Mouse (Mus musculus) T-cell, adult 2 months (primary cell): Measurements from ENCODE around the gene Cfap73.

Experiments used
- DNase-seq: peaks from one replicate; pipeline ENCODE4 v3.0.0; 2022; ENCODE audit warnings: low spot score

Cfap73 gene

DNA sequence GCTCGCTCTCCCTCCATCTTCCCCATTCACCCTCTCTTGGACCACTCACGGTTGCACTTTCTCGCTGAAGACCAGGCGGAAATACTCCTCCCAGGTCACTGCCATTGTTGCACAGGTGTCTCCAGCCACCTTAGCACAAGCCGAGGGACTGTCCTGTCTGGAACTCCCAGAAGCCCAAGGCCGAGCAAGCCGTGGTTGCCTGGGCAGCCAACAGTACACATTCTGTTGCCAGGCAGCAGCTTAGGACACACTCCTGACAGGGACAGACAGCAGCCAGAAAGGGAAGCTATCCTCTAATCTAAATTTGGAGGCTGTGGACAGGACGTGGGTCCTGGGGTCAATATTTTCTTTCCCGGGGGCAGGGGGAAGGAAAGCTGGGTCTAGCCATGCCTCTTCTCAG lies at the start of gene Cfap73:
Cfap73 (minus strand) TSS at position 105 of the 400 bp plus-strand sequence.
- no peak for DNase-seq

DNA sequence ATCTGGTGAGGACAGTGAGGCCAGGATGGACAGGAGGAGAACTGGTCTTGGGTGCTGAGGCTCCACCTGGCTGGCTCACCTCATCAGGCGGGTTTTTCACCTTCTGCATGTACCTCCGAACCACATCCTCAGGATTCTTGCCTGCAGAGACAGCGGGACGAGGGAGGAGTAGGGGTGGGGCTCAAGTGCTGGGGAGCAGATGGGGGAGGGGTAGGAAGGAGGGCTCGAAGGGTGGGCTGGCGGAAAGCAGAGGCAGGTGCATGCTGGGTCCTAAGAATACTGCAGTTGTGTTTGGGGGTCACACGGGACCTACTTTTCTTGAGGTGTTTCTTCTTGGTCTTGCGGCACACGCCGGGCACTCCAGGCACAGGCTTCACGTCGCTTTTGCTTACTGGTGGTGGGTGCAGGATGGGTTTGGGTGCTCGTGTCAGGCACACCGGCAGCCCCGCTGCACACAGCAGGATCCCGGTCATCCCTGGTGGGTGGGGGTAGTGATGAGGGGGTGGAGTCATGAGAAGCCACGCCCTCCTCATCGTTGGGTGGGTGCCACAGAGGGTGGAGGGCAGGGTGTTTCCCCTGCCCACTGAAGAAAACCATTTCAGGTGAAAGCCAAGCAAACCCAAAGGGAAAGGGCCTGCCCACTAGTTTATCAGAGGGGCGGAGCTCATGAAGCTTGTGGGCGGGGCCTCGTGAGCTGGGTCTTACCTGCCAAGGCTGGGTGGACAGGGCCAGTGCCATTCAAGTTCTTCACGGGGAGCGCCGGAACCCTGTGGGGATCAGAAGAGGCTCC lies 49.1 kb upstream of the Cfap73 start:
- no peak for DNase-seq

DNA sequence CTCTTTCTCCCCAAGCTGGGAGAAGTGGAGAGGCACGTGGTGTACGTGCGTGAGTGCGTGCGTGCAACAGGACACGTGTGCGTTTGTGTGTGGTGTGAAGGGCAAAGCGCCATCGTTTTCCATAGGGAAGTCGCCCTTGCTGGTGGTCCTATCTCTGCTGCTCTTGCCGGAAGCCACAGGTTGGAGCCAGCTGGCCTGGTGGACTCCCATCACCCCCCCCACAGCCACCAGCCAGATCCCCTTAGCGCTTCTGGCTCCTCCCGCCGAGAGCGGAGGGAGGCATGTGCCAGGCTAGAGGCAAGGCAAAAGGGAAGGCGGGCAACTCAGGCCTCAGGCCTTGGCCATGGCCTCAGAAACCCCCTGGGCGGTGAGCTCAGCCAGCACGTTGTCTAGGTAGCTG lies 46.9 kb upstream of the Cfap73 start:
- no peak for DNase-seq

DNA sequence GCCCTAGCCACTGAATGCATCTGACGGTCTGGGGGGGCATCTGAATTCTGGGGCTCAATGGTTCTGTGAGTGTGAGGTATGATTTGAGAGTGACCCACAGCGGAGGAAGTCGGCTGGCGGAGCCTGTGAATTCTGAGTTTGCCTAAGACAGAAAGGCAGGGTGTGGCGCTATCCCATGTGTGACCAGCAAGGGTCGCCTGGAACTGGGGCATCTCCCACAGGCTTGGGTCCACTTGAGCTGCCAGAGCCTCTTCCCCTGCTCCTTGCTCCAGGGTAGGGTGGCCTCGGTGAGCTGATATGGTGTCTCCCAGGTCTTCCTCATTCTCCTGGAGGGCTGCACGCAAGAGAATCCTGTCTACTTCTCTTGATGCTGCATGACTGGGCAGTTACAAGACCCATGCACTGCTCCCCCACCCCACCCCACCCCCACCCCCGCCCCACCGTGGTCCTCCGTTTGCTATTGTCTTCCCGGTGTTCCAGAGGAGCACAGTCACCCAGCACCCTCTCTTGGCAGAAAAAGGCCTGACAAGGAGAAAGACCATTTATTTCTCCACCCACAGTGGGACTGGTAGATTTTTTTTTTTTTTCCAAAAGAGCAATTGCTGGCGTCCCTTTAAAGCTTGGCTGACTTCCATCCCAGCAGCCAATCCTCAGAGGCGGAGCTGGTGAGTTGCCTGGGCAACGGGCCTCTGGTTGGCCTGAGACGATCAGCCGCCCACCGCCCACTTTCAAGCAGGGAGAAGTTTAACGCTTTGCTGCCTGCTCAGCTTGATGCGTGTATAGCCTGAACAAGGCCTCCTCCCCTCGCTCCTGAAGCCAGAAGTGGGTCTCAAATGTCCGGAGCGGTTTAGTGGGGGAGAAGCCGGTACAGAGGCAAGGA lies 45.9 kb upstream of the Cfap73 start:
- peak; percentile 60 for DNase-seq

DNA sequence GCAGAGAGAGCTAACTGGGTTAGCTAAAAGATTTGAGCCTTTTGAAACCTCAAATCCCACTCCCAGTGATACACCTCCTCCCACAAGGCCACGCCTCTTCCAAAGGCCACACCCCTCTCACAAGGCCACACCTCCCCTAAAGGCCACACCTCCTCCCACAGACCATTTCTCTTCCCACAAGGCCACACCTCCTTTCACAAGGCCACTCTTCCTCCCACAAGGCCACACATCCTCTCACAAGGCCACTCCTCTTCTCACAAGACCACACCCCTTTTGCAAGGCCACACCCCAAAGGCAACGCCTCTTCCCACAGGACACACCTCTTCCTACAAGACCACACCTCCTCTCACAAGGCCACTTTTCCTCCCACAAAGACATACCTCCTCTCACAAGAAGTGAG lies 43.5 kb upstream of the Cfap73 start:
- DNase-seq, result peak; percentile 77

DNA sequence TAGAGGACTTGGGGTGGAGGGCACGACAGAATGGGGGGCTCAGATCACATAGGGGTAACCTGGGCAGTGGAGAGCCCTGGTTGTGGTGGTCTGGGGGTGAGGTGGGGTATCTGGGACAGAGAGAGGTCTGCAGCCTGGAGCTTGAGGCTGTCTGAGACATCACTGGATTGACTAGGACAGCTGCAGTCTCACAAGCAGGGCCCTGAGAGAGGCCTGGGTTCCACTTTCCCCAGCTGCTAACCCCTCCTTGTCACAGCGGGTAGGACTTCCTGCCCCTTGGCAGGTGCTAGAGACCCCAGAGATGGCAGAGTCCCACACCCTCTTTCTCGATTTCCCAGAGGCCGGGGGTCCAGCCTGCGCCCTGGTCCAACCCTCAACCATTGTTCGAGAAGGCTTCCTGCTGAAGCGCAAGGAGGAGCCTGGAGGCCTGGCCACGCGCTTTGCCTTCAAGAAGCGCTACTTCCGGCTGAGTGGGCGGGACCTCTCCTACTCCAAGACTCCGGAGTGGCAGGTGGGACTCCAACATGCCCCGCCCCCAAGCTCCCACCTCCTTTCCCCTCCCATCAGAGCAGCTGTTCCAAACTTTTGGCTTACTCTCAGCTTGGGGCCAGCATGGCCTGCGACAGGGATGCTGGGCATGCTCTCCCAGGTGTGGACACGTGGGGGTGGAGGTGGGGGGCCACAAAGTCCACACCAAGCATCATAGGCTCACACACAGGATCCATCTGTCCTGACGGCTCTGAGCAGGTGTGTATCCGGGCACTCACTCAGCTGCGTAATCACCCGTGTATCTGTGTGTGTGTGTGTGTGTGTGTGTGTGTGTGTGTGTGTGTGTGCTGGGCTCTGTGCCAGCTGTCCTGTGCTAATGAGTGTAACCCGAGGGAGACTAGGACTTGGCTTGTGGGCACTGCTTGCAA lies 40.5 kb upstream of the Cfap73 start:
- peak; percentile 35 for DNase-seq

DNA sequence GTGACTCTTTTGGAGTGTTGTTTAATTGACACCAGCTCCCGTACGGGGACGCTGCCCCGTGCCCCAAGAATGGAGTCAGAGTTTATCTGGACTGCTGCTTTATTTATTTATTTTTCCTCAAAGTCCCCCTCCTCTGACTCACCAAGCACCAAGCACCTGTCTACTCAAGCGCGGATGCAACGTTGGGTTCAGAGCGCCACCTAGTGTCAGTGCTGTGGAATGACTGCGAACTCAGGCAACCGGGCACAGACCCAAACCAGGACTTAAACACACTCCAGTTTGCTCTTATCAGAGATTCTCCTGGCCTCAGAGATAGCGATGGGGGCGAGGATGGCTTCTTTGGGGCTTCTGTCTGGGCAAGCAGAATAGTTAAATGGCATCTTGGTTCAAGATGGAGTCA lies 39.6 kb upstream of the Cfap73 start:
- peak; percentile 79 for DNase-seq

DNA sequence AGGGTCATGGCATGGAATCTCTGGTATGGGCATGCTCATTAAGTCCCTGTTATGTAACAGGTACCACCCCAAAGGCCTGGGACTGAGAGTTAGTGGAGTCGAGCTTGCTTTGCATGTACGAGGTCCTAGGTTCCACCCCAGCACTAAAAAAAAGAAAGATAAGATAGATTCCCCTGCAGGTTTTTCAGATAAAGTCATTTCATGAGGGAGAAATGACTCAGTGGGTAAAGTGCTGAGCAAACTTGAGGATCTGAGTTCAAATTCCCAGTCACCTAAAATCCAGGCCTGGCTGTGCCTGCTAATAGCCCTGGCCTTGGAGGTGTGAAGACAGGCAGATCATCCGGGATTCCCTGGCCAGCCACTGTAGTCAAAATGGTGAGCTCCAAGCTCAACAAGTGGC lies 37.8 kb upstream of the Cfap73 start:
- DNase-seq, result no peak

DNA sequence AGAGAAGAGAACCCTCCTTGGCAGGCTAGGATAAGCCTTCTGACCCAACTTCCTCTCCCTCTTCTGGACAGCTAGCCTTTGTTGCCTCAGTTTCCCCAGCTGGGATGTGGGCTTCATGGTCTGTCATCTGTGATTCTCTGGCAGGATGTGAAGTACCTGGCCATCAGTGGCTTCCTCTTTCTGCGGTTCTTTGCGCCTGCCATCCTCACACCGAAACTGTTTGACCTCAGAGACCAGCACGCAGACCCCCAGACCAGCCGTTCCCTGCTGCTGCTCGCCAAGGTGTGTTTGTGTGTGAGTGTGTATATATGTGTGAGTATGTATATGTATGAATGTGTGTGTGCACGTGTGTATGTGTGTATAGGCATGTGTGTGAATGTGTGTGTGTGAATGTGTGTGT lies 36.1 kb upstream of the Cfap73 start:
- DNase-seq, result no peak

DNA sequence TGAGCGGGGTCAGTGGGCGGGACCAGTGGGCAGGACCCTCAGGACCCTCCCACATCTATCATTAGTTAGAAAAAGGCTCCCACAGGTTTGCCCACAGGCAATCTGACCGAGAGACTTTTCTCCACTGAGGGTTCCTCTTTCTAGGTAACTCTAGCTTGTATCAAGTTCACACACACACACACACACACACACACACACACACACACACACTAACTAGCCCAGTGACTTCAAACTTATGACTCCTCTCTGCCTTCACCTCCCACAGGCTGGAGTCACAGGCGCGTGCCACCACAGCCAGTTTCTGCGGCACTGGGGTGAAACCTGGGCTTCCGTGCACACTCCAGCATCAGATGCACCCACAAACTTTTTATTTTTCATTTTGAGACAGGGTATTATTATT lies 34.7 kb upstream of the Cfap73 start:
- no peak for DNase-seq

DNA sequence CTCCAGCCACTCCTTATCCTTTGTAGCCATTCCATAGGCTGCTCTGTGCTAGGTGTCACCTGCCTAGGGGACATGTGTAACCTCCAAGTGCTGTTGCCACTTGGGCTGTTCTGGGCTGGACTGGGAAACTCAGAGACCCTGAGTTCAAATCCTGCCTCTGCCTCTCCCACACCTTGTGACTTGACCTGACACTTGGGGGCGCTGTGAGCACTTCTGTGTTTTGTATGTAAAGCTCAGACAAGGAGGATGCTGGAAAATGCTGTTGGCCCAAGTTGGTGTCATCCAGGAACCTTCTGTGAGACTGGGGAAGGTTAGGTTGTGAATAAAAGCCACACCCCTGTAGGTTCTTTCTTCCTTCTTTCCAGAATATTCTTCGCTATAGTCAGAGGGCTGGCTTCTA lies 30.9 kb upstream of the Cfap73 start:
- DNase-seq, result no peak

DNA sequence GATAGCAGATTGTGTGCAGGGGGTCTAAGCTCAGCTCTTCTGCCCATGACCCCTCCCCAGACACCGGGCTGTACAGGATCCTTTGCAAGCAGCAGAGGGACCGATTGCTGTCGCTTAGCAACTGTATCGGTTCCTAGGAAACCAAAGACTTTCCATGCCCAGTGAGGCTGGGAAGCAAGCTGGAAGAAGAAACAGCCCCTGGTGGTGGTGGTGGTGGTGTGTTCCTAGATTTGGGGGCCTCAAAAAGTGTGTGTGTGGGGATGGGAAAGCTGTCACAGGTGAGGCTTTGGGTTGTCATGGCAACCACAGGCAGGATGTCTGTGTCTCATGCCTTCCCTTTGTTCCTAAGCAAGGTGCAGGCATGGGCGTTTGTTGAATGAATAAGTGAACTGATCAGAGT lies 26.8 kb upstream of the Cfap73 start:
- DNase-seq, result no peak

DNA sequence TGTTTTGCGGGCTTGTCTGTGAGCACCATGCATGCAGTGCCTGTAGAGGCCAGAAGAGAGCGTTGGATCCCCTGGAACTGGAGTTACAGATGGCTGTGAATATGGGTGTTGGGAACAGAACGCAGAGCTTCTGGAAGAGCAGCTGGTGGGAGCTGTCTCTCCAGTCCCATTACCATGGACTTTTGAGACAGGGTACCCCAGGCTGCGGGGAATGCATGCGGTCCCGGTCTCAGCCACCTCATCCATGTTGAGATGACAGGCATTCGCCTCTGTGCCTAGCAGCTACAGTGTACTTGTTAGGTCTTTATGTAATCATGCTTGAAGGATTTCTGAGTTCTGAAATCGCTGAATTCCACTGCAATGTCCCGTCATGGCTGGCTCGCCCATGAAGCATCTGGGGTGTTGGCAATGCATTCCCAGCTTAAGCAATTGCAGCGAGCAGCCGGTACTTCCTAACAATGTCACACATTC lies 22.3 kb upstream of the Cfap73 start:
- no peak for DNase-seq

DNA sequence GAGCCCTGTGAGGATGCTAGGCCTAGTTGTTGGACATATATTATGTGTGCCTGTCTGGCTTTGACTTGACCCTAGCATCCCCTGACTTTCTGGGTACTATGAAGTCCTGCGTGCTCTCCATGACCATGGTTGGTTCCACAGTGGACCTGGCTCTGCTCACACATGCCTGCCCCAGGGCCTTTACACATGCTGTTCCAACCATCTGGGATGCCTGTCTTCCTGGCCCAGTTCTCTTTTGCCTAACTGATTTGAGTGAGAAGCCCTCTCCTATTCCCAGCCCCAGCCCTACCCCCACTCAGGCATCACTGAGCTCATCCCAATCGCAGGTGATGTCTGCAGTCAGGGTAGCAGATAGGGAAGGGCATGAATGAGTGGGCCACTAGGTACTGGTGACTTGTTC lies 19.8 kb upstream of the Cfap73 start:
- no peak for DNase-seq

DNA sequence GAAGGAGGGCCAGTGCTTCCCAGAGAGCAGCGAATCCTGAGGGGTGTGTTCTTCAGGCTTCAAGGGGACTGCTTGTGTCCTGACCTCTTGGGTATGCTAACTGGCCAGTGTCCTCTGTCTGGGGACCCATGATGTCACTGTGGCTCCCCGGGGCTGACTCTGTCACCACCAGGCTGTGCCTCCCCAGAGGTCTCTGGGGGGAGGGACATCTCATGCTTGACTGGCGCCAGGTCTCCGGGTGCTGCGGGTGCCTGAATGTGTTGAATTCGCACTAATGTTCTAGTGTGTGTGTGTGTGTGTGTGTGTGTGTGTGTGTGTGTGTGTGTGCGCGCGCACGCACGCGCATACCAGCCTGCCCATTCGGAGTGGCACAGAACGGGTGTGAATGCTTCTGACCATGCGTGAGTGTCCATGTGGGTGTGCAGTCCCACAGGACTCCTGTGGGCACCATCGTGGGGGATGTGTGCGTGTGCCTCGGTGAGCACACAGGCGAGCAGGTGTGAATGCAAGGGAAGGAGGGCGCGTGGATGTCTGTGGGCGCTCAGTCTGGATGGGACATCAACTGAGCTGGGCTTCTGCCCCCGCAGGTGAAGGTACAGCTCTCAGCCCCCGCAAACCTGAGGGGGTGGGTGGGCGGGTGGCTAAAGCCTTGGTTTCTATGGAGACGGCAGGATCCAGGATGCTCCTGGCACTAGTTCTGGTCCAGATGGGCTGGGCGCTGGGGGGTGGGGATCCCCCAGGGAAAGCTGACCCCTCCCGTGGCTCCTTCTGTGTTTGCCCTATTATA lies 19.1 kb upstream of the Cfap73 start:
- no peak for DNase-seq

DNA sequence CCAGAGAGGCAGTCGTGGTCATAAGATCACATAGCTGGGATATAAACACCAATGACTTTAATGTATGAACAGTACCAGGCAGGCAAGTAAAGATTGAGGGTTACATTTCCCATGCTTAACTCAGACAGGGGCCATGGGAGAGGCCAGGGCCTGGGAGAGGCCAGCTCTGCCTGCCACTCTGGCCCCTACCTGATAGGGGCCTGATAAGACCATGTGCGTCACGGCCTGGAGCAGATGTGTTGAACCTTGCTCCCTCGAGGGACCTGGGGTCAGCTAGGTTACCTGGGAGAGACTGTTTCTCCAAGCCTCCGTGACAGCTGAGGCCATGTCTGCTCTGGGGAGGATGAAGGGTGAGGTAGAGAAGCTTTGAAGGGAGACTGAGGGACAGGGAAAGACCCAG lies 17.2 kb upstream of the Cfap73 start:
- no peak for DNase-seq

DNA sequence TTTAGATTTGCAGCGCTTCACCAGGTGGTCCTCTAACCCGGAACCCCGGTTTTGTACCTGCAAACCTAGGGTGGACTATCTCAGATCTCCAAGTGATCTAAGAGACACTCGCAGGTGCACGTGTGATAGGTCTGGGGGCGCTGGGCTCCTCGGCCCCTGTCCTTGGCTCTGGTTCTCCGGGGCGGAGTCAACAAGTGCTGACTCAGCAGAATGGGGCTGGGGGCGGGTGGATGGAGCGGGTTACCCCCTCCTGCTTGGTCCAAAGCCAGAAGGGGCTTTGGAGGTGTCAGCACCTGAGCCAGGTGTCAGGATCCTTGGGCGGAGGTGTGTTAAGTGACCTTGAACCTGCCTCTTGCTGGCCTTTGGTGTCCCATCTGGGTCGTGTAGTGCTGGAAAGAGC lies 15.9 kb upstream of the Cfap73 start:
- no peak for DNase-seq

DNA sequence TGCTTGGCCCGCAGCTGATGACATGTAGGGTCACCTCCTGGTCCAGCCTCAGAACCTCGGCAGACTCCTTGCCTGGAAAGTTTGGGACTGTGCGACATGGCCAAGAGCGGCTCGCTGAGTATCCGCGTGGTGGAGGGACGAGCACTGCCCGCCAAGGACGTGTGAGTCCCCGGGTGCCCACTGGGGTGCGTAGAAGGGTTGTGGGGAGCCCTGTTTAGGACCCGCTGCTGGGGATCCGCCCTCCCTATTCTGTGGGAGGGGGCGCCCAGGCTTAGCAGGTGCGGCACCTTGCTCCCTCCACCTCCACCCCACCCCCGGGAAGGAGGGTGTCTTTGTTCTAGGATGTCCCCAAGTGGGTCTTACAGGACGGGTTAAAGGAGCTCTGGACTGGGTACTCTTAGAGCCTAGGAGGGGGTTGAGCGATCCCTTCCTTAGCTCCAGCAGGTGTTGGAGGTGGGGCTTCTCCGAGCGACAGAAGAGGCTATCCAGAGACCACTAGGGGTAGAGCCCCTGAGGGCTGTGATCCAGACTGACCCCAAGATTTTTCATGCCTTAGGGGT lies 15.4 kb upstream of the Cfap73 start:
- no peak for DNase-seq

DNA sequence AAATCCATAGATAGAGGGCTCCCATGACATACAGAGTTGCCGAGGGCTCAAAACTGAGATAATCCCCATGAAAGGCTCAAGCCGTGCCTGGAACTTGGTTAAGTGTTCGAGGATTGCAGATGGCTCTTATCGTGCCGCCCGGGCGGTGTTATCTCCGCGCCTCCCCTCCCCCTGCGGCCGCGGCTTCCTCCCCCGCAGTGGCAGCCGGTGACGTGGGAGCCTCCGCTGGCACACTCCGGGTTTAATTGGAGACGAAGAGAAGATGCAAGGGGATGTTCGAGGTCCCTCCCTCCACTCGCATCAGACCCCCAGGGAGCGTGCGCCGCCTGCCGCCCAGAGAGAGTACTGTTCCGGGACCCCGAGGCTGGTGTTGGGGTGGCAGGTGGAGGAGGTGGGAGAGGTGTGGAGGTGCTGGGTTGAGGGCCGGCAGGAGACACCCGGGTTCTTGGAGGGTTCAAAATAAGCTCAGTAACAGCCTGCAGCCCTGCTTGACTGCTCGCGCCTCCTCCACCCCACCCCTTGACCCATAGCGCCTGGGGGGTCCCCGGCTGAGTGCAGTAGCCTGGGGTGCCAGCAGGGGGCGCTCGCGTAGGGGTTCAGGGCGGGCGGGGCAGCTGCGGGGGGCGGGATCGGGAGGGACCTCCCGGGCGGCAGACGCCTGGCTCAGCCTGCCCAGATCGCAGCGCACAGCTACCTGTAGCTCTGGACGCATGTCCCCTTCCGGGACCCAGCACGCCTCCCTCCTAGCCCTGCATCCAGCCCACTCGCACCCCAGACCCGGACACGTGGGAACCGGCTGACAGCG lies 14.7 kb upstream of the Cfap73 start, which contains the start of gene Rasal1:
Rasal1 (plus strand) TSS at position 244 of the 805 bp plus-strand sequence.
- peak; percentile 94 for DNase-seq
